Mouse (Mus musculus) kidney, adult 11 months (tissue): ENCODE measurements around the gene Iqck.
A peak's percentile ranks its signal among the peaks of the same experiment; 100 is the strongest.

Source experiments
- DNase-seq: peaks from one replicate; pipeline ENCODE4 v3.0.0; 2022

Gene Iqck

GRCm38 (mm10) chr7:118992080-118992560, 136.6 kb downstream of the Iqck start:
- DNase-seq, result no peak

- DNase-seq, result peak; percentile 13
These were observed 137.3 kb downstream of the Iqck start for GRCm38 (mm10) chr7:118992623-118993405.

GRCm38 (mm10) chr7:118993597-118994230, 138.2 kb downstream of the Iqck start:
- no peak for DNase-seq

DNA sequence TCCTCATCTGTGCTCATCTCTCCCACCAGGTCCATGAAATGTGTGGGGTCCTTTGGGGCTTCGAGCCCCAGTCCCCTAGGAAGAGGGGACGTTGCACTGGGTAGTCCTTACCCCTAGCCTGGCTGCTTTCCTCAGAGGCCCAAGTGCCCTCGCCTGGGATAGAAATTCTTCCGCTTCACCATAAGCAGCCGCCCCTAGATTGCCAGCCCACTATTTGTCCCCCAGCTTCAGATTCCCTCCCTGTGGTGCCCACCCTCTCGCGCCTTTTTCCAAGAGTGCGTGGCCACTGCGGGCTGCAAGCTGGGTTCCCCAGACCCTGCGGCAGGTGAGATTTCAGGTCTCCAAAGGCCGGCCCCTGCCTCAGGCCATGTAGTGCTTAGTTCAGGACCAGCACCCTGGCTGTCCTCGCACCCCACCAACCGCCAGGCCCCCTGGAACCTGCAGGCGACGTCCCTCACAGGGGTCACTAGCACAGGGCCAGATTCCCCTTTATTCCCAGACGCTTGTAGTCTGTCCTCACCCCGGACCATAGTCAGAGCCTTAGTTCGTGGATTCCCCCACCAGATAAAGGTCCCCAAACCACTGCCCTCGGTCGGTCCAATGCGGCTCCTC, 138.8 kb downstream of the Iqck start:
- DNase-seq, result peak; percentile 11

DNA sequence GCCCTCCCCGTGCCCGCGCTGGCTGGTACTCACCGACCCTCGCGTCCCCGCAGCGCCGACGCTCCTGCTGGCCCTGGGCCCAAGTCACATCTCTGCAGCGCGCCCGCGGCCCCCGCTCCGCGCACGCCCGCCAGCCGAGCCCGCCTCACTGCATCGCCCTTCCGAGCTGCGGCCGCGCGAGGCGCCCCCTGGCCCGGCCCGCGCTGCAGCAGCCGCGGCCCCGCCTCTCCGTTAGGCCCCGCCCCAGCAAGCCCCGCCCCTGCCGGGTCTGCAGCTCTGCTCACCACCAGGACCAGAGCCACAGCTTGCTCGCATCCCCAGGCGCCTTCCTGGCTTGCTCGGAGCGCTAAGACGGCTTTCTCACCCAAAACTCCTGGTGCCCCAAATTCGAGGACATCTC, 139.5 kb downstream of the Iqck start, which contains the start of gene Gprc5b:
Gene Gprc5b (minus strand): TSS at position 205 of the 400 bp plus-strand sequence.
- peak; percentile 71 for DNase-seq

DNA sequence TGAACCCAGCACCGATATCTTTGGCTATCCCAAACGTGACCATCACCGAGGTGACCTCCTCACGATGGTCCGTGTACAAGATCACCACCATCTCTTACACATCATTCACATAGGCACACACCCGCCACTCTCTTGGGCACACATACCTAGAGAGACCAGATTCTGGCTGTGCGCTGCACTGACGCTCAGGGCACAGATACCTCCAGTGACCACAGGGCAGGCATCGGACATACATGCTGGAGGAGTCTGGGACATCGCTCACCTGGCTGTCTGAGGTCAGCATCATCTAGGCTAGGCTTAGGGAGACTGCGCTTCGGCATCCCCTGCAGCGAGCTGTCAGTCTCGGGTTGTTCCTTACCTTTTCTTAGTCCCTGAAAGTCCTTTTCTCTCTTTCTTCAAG, 140.1 kb downstream of the Iqck start:
- DNase-seq, result no peak

DNA sequence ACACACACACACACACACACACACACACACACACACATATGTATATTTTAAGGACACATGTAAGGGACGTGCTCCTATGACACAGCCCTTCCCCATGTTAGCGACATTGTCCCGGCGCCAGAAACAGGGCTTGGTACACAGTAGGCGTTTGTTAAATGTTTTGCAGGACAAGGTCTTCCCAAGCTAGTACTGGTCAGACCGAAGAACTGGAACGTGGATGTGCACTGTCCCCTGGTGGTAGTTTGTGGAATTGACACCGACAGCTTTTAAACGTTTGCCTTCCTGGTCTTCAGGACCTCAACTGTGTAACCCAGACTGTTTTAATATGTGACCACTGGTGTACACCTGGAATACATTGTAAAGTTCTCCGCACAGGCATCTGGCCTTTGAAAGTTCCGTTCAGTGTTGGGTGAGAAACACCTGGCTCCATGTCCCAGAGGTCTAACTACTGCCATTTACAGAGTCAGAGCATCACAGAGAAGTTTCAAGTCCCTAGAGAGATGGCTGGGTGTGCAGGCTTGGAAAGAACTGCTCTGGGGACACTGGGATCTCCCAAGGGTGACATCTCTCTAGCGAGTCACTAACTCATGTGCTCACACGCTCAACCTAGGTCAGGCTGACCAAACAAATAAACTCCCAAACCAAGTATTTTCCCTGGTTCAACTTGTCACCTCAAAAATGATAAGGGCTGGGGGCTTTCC, 140.7 kb downstream of the Iqck start:
- peak; percentile 75 for DNase-seq

- peak; percentile 41 for DNase-seq
These were observed 144.3 kb downstream of the Iqck start for GRCm38 (mm10) chr7:118999857-119000256.

GRCm38 (mm10) chr7:119001965-119002364, 146.4 kb downstream of the Iqck start:
- peak; percentile 16 for DNase-seq

DNA sequence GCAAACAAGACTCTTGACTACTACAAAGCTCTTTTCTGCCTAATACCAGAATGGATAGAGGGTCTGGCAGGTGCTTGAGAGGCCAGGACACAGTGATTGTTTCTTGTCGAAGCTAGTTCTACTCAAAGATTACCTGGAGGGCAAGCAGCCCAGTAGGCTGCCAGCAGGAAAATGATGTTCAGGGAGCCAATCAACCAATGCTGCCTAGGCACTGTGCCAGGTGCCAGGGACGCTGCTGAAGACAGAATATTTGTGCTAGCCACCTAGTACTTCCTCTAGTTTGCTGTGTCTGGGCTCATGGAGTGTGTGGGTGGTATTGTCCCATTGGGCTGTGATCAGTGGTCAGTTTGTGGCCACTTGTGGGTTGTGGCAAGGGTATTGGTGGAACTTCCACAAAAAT, 146.9 kb downstream of the Iqck start:
- peak; percentile 31 for DNase-seq

GRCm38 (mm10) chr7:119010854-119011529, 155.4 kb downstream of the Iqck start:
- DNase-seq, result peak; percentile 45

GRCm38 (mm10) chr7:119015736-119016135, 160.2 kb downstream of the Iqck start:
- DNase-seq, result no peak

DNA sequence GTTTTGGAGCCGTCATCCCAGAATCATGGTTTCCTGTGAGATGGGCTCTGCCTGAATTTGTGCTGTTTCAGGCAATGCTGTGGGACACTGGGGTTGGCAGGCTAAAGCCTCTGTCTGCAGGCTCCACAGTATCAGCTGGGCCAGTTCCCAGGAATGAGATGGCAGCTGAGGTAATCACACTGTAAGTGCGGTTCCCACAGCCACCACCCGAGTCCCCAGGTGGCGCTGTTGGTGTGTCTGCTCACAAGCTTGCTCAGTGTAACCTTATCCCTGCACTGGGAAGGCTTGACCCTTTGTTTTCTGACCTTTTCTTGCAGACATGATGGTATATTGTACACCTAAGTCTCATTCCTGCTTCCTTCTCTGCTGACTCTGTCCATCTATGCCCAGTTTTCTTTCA, 164.0 kb downstream of the Iqck start:
- peak; percentile 27 for DNase-seq
